In the genomic region with DNA sequence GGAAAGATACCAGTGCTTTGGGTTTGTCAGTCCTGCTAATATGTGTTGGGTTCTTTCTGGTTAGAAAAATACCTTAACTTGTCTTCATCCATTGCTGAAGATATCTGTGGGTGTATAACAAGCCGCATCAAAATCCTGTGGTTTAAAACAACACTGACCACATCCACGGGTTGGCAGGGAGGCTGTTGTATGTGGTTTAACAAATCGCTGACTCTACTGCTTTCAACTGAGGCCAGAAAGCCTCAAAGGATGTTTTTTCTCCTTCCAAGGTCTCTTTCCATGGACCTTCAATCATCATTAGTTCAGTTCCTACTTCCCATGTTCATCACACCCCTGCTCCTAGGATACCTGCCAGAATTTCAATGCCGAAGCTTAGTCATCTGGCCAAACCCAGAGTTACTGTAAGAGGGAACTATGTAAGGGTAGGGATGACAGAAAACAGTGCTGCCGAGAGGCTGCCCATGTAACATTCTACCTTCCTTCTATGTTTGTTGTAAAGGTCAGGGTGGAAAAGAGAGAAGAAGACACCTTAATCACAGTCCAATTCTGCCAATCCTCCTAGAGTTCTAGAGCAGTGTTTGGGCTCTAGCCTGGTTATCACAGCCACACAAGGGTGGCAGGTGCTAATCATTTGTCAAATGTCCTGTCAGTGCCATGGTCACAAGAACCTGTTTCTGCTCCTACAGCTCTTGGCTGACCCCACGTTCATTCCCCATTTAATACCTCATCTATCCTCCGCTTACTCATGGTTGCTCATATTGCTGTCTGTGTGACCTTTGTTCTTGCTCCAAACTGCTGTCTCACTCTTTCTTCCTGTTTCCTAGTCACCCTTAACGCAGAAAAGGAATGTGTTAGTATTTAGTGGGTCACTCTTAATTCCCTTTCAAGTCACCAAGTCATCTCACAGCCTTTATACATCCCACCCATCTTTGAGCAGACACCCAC, we compare ENCODE assay signal across 20 mouse cellular contexts.
DNase-seq lines count a peak whose midpoint lies in the region; ATAC-seq lines count a peak whose summit lies in the region.
"Had no signal": no experiment of that assay in that cellular context is flagged by ENCODE, and none has a peak within 500 bp of the region (broad histone marks: within the 10 kb centered on the region; RNA-seq: fewer than 3 reads in every experiment).

No protein-coding gene starts in this region.

- 0 out of 2 replicates have a peak, but pooled peaks have one; percentile 17 for ATAC-seq in hindbrain, embryonic 16.5 days
- ATAC-seq in hindbrain, embryonic 11.5 days (ENCODE audit: low FRiP score) = no peak
- peak; percentile 23; the same call in 1 of the 2 replicates for ATAC-seq in megakaryocyte progenitor cell, adult 5-6 weeks (replicated peaks; ENCODE audit: poor library complexity)
- ATAC-seq: activated CD4-positive, CD25-positive, alpha-beta regulatory T cell, adult 4 months; forebrain, embryonic 13.5 days; intestine, postnatal 0 days; liver, embryonic 12.5 days had no signal

- no peak overlapping the region for H3K4me3 ChIP-seq in hindbrain, embryonic 16.5 days (ENCODE audit: low read length)
- no peak overlapping the region for H3K4me3 ChIP-seq in hindbrain, embryonic 11.5 days (ENCODE audit: low read depth, low read length)
- H3K4me3 ChIP-seq: embryonic facial prominence, embryonic 12.5 days; forebrain, embryonic 13.5 days; heart, embryonic 15.5 days; hindbrain, embryonic 10.5 days; liver, embryonic 12.5 days; lung, embryonic 15.5 days; megakaryocyte, embryonic 14.5 days; neural tube, embryonic 12.5 days had no signal

- no peaks in the 10 kb centered on the region for H3K9me3 ChIP-seq in hindbrain, embryonic 16.5 days (ENCODE audit: control insufficient read depth, low read length)
- H3K9me3 ChIP-seq in hindbrain, embryonic 11.5 days (ENCODE audit: control insufficient read depth, low read length) = no peaks in the 10 kb centered on the region
- H3K9me3 ChIP-seq: embryonic facial prominence, embryonic 12.5 days; forebrain, embryonic 13.5 days; heart, embryonic 15.5 days; hindbrain, embryonic 10.5 days; liver, embryonic 12.5 days; lung, embryonic 15.5 days; megakaryocyte, embryonic 14.5 days; neural tube, embryonic 12.5 days had no signal

- no peak overlapping the region for H3K4me2 ChIP-seq in hindbrain, embryonic 16.5 days (ENCODE audit: low read length)
- no peak overlapping the region for H3K4me2 ChIP-seq in hindbrain, embryonic 11.5 days (replicated peaks; ENCODE audit: low read depth, low read length)
- H3K4me2 ChIP-seq: embryonic facial prominence, embryonic 12.5 days; forebrain, embryonic 13.5 days; heart, embryonic 15.5 days; liver, embryonic 12.5 days; lung, embryonic 15.5 days; neural tube, embryonic 12.5 days had no signal

- H3K27me3 ChIP-seq in hindbrain, embryonic 16.5 days (replicated peaks; ENCODE audit: control insufficient read depth, insufficient read depth, low read length) = no peaks in the 10 kb centered on the region
- no peaks in the 10 kb centered on the region for H3K27me3 ChIP-seq in hindbrain, embryonic 11.5 days (ENCODE audit: control insufficient read depth, insufficient read depth, low read length)
- H3K27me3 ChIP-seq: embryonic facial prominence, embryonic 12.5 days; heart, embryonic 15.5 days; liver, embryonic 12.5 days; lung, embryonic 15.5 days; megakaryocyte, embryonic 14.5 days; neural tube, embryonic 12.5 days had no signal

- WGBS in hindbrain, embryonic 16.5 days = 67% methylated on average over 8 of the region's 8 CpGs
- WGBS in hindbrain, embryonic 11.5 days = 71% methylated on average over 8 of the region's 8 CpGs

- H3K27ac ChIP-seq in hindbrain, embryonic 16.5 days (ENCODE audit: low read depth, low read length) = no peak overlapping the region
- no peak overlapping the region for H3K27ac ChIP-seq in hindbrain, embryonic 11.5 days (ENCODE audit: low read depth, low read length)
- H3K27ac ChIP-seq: embryonic facial prominence, embryonic 12.5 days; forebrain, embryonic 13.5 days; heart, embryonic 15.5 days; hindbrain, embryonic 10.5 days; liver, embryonic 12.5 days; lung, embryonic 15.5 days; neural tube, embryonic 12.5 days had no signal

- no peak for DNase-seq in hindbrain, embryonic 11.5 days (ENCODE audit: low spot score)
- DNase-seq in lung, postnatal 10 days = peak; percentile 16
- DNase-seq in lung, postnatal 4 days = no peak
- peak; percentile 45 for DNase-seq in adrenal gland, adult 8-10 months
- no peak for DNase-seq in layer of hippocampus, adult 9-10 months (ENCODE audit: low spot score)
- DNase-seq in MN1 (ENCODE audit: low spot score) = no peak
- DNase-seq: cerebellum, adult 9-11 months; left cerebral cortex, postnatal 4 days had no signal

- H3K4me1 ChIP-seq in hindbrain, embryonic 16.5 days (ENCODE audit: control insufficient read depth, insufficient read depth, low read depth, low read length) = no peaks in the 10 kb centered on the region
- no peaks in the 10 kb centered on the region for H3K4me1 ChIP-seq in hindbrain, embryonic 11.5 days (replicated peaks; ENCODE audit: control insufficient read depth, insufficient read depth, low read length)
- H3K4me1 ChIP-seq: embryonic facial prominence, embryonic 12.5 days; heart, embryonic 15.5 days; liver, embryonic 12.5 days; lung, embryonic 15.5 days; megakaryocyte, embryonic 14.5 days; neural tube, embryonic 12.5 days had no signal

- H3K36me3 ChIP-seq in hindbrain, embryonic 16.5 days (ENCODE audit: control insufficient read depth, insufficient read depth, low read length) = no peaks in the 10 kb centered on the region
- no peaks in the 10 kb centered on the region for H3K36me3 ChIP-seq in hindbrain, embryonic 11.5 days (ENCODE audit: control insufficient read depth, insufficient read depth, low read length)
- H3K36me3 ChIP-seq: embryonic facial prominence, embryonic 12.5 days; heart, embryonic 15.5 days; hindbrain, embryonic 10.5 days; liver, embryonic 12.5 days; lung, embryonic 15.5 days; neural tube, embryonic 12.5 days had no signal

- no peak overlapping the region for H3K9ac ChIP-seq in hindbrain, embryonic 16.5 days (ENCODE audit: low read depth, low read length)
- no peak overlapping the region for H3K9ac ChIP-seq in hindbrain, embryonic 11.5 days (ENCODE audit: low read depth, low read length)
- H3K9ac ChIP-seq: embryonic facial prominence, embryonic 12.5 days; forebrain, embryonic 13.5 days; heart, embryonic 15.5 days; liver, embryonic 12.5 days; lung, embryonic 15.5 days; neural tube, embryonic 12.5 days had no signal

Comparison
In these comparisons a context has a peak if more than half of its experiments do, and no peak if none do; other contexts are left out.
1. DNase-seq: peak in lung, postnatal 10 days (single experiment) and adrenal gland, adult 8-10 months (single experiment); none in hindbrain, embryonic 11.5 days (single experiment), lung, postnatal 4 days (0 of 2), layer of hippocampus, adult 9-10 months (single experiment) and MN1 (single experiment).